Mouse (Mus musculus) ovary, postnatal 36 days (tissue): ENCODE measurements around the gene Defb21.
A peak's percentile ranks its signal among the peaks of the same experiment; 100 is the strongest.

ENCODE experiments used
- DNase-seq: peaks from one replicate; pipeline ENCODE4 v3.0.0; 2022; ENCODE audit warnings: low spot score, mixed read lengths

Gene Defb21

DNA sequence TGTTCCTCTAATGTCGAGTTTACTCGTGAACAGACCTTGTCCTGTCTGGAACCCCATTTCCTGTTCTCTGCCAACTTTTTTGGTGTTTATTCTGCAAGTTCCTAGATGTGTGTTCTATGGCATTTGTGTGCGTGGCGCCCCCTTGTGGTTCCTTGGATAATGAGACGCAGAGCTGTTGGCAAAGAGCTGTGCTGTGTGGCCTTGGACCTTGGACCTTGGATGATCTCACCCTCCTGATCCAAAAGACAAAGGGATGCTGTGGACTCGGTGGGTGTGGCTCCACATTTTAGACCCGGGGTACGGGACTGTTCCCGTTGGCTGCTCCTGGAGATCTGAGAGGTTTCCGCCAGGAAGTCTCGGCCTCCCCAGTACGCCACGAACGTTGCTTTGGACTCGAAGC is 31.5 kb downstream of the Defb21 start, which contains the start of gene Defb36:
Defb36 (plus strand) TSS at position 271 of the 400 bp plus-strand sequence.
- DNase-seq: peak; percentile 56

DNA sequence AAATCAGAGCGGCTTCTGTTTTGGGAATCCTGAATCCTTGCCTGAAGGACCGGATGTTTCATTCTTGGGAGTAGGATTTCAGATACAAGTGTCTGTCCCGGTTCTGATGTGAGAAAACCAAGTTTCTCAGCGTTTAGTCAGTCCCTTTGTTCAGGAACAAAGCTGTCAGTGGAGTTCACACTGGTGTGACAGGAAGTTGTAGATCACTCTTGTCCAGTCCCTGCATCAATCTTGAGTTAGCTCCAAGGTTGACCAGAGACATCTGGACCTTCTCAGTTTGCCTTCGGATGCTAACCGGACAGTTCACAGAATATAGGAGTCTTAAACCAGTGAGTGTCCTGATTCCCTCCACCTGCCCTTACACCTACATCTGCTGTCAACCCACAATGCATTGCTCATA is 35.2 kb downstream of the Defb21 start:
- DNase-seq: no peak

DNA sequence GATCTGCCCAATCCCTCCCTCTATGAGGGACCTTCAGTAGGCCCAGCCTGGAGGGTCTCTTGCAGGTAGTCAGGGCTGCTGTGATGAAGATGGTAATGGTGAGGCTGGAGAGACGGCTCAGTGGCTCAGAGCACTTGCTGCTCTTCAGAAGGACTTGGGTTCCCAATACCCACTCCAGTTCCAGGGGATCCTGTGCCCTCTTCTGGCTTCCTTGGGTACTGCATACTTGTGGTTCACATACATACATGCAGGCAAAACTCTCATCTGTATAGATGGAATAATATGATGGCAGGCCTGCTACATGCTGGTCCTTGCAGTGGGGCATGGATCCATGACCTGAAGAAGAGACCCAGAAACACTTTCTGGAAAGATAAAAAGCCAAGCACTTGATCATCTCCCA is 36.2 kb downstream of the Defb21 start:
- no peak for DNase-seq

DNA sequence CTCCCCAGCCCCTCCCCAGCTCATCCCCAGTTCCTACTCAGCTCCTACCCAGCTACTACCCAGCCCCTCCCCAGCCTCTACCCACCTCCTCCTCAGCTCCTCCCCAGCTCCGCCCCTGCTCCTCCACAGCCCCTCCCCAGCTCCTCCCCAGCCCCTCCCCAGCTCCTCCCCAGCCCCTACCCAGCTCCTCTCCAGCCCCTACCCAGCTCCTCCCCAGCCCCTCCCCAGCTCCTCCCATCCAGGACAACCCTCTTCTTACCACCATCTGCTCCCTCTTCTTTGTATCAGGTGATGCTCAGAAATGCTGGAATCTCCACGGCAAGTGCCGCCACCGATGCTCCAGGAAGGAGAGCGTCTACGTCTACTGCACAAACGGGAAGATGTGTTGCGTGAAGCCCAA is 39.6 kb downstream of the Defb21 start:
- DNase-seq: no peak

DNA sequence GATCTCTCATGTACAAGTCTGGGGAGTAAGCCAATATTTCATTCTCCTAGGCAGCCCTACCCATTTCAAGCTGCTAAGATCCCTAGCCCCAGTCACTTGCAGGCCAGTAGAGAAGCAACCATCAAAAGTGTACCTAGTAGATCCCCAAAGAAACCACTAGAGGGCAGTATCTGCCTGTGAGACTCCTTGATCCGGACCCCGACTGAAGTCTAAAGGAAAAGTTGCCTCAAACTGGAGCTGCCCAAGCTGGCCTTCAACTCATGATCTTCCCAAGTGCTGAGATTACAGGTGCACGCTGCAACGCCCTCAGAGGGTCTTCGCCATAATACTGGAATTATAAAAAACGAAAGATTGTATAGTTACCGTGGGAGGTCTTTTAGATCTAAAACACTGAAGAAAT is 43.0 kb downstream of the Defb21 start:
- DNase-seq: peak; percentile 30

DNA sequence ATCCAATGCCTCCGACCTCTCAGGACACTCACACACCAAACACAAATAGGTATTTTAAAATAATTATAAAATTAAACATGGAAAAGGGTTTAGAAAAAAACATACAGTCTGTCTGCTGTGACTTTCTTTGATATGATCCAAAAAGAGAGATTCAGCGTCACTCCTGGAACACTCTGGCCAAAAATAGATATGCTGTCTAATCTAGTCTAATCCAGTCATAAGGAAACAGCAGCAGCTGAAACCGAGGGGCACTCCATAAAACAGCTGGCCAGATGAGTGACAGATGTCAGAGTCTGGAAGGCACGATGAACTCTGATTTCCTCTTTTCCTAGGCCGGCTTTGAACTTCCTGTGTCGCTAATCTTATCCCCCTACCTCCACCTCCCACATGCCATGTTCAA is 43.9 kb downstream of the Defb21 start:
- DNase-seq: no peak

DNA sequence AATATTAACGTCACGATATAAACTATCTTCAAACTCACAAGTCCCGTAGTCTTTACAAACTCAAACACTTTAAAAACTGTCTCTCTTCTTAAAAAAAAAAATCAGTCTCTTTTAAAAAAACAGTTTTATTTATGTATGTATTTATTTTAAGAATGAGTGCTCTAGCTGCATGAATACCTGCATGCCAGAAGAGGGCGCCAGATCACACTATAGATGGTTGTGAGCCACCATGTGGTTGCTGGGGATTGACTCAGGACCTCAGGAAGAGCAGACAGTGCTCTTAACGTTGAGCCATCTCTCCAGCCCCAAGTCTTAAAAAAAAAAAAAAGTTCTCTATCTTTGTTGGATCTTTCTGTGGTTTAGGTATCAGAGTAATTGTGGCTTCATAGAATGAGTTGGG is 44.8 kb downstream of the Defb21 start:
- DNase-seq: no peak

DNA sequence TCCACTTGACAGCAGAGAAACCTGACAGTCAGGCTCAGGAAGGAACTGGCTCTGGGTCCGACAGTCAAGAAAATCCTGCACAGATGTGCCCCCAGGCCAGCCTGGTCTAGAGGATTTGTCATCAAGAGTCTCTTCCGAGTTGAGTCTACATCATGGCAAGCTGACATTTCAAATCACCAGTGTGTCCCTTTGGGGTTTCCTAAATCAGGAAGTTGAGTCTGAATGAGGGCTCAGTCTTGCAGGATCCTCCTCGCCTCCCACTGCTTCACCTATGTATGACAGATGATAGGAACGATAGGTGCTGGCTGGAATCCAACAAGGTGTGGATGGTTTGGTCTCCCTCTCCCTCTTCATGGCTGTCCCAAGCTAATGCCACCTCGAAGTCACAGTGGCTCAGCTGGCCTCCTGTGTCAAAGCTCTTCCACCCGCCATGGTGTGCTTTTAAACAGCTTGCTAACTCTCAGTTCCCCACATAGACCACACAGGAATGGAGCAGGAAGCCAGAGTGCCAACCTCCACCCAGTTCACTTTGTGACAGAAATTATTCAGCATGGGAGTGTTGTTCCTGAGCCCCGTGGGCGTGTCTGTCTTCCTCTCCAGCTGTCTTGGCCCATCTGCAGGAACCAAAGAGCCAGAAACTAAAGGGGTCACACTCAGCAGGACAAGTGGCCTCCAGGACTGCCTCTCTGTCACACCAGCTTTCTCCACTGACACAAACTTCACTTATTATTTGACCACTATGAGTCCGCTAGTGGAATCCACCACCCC is 48.0 kb downstream of the Defb21 start:
- DNase-seq: no peak

DNA sequence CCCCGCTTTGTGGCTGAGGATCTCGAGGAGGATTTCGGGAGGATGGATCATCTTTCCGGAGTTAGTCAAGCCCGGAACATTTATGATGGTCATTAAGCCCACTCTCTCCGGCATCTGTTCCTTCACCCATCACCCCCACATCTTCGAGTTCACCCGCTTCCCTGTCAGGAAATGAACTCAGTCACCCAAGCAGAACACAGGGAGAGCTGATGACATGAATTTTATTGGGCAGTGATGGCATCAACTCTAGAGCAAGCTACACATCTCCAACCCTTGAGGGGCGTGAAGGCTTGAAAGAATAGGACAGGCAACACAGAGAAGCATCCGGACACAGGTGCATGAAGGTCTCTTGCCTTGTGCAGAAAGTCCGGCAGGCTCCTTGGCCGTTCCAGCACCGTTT is 49.6 kb downstream of the Defb21 start:
- no peak for DNase-seq

DNA sequence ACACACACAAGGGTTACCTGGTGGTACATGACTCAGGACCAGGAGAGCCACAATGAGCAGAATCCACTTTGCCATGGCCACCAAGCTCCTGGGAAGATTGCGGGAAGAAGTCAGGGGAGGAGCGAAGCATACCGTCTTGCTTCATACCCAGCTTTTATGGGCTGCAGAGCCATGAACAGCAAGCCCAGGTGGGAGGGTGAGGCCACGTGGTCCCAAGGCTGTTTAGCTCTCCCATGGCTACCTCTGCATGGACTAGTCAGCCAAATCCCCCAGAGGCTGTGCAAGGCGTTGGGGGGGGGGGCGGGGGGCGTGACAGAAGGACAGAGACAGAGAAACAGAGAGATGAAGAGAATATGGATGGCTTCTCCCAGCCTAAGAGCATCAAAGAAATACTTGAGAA is 50.4 kb downstream of the Defb21 start, which contains the start of gene Defb25:
Defb25 (minus strand) TSS at position 101 of the 400 bp plus-strand sequence.
- no peak for DNase-seq
